Mouse (Mus musculus): ENCODE results near the gene Abcc12.

The Abcc12 gene

GRCm38 (mm10) chr8:86563674-86564073 lies 16.8 kb downstream of the Abcc12 start:
- Histone ChIP-seq H3K27me3 (ENCODE audit: insufficient read depth, low read length) (0 out of 2 replicates have a peak, but pooled peaks cover 6% of the 10 kb centered on the region), H3K4me1 (replicated peaks; ENCODE audit: low read depth, low read length) (peaks cover 30% of the 10 kb centered on the region), H3K9me3 (ENCODE audit: low read length) (peaks cover 13% of the 10 kb centered on the region), H3K4me3 (replicated peaks; ENCODE audit: low read length) (no peak overlapping the region), H3K36me3 (ENCODE audit: insufficient read depth, low read length) (no peaks in the 10 kb centered on the region)
- TF ChIP-seq POU5F1 (IDR thresholded peaks at IDR 0.05; ENCODE audit: borderline replicate concordance, low read length) (no peak), CTCF (conservative IDR thresholded peaks at IDR 0.05; ENCODE audit: low read length) (no peak)

- Histone ChIP-seq H3K9me3 (ENCODE audit: low read length) (peaks cover 7% of the 10 kb centered on the region), H3K4me3 (replicated peaks; ENCODE audit: low read length) (no peak overlapping the region), H3K27me3 (ENCODE audit: insufficient read depth, low read length) (peaks cover 12% of the 10 kb centered on the region; the same call in 1 of the 2 replicates), H3K4me1 (replicated peaks; ENCODE audit: low read depth, low read length) (peaks cover 30% of the 10 kb centered on the region), H3K36me3 (ENCODE audit: insufficient read depth, low read length) (no peaks in the 10 kb centered on the region)
- TF ChIP-seq CTCF (conservative IDR thresholded peaks at IDR 0.05; ENCODE audit: low read length) (no peak), NANOG (IDR thresholded peaks at IDR 0.05; ENCODE audit: borderline replicate concordance, low read length) (no peak), POU5F1 (IDR thresholded peaks at IDR 0.05; ENCODE audit: borderline replicate concordance, low read length) (no peak)
These were observed 18.7 kb downstream of the Abcc12 start for GRCm38 (mm10) chr8:86561737-86562136.

GRCm38 (mm10) chr8:86560688-86561065 lies 19.8 kb downstream of the Abcc12 start:
- H3K27me3 ChIP-seq (ENCODE audit: insufficient read depth, low read length): peaks cover 12% of the 10 kb centered on the region; the same call in 1 of the 2 replicates
- H3K4me1 ChIP-seq (replicated peaks; ENCODE audit: low read depth, low read length): peaks cover 30% of the 10 kb centered on the region
- peak overlapping the region; percentile 13; the same call in 1 of the 2 replicates for H3K4me3 ChIP-seq (replicated peaks; ENCODE audit: low read length)
- H3K9me3 ChIP-seq (ENCODE audit: low read length): no peaks in the 10 kb centered on the region
- TF ChIP-seq NANOG (IDR thresholded peaks at IDR 0.05; ENCODE audit: borderline replicate concordance, low read length) (no peak), POU5F1 (IDR thresholded peaks at IDR 0.05; ENCODE audit: borderline replicate concordance, low read length) (no peak), CTCF (conservative IDR thresholded peaks at IDR 0.05; ENCODE audit: low read length) (no peak)
- no peaks in the 10 kb centered on the region for H3K36me3 ChIP-seq (ENCODE audit: insufficient read depth, low read length)

- Histone ChIP-seq H3K9me3 (ENCODE audit: low read length) (no peaks in the 10 kb centered on the region), H3K4me1 (replicated peaks; ENCODE audit: low read depth, low read length) (peaks cover 30% of the 10 kb centered on the region), H3K36me3 (ENCODE audit: insufficient read depth, low read length) (no peaks in the 10 kb centered on the region), H3K4me3 (replicated peaks; ENCODE audit: low read length) (peak overlapping the region; percentile 13; the same call in 1 of the 2 replicates), H3K27me3 (ENCODE audit: insufficient read depth, low read length) (peaks cover 12% of the 10 kb centered on the region; the same call in 1 of the 2 replicates)
- no peak for TF ChIP-seq POU5F1 (IDR thresholded peaks at IDR 0.05; ENCODE audit: borderline replicate concordance, low read length)
- TF ChIP-seq NANOG (IDR thresholded peaks at IDR 0.05; ENCODE audit: borderline replicate concordance, low read length): no peak
- TF ChIP-seq CTCF (conservative IDR thresholded peaks at IDR 0.05; ENCODE audit: low read length): no peak
These were observed 20.4 kb downstream of the Abcc12 start for GRCm38 (mm10) chr8:86559947-86560687.

GRCm38 (mm10) chr8:86557186-86558045 lies 23.1 kb downstream of the Abcc12 start:
- Histone ChIP-seq H3K27me3 (ENCODE audit: insufficient read depth, low read length) (peaks cover 9% of the 10 kb centered on the region; the same call in 1 of the 2 replicates), H3K4me1 (replicated peaks; ENCODE audit: low read depth, low read length) (peaks cover 29% of the 10 kb centered on the region), H3K4me3 (replicated peaks; ENCODE audit: low read length) (no peak overlapping the region), H3K36me3 (ENCODE audit: insufficient read depth, low read length) (no peaks in the 10 kb centered on the region), H3K9me3 (ENCODE audit: low read length) (no peaks in the 10 kb centered on the region)
- TF ChIP-seq POU5F1 (IDR thresholded peaks at IDR 0.05; ENCODE audit: borderline replicate concordance, low read length) (no peak), NANOG (IDR thresholded peaks at IDR 0.05; ENCODE audit: borderline replicate concordance, low read length) (no peak), CTCF (conservative IDR thresholded peaks at IDR 0.05; ENCODE audit: low read length) (no peak)

GRCm38 (mm10) chr8:86555564-86555963 lies 24.9 kb downstream of the Abcc12 start:
- TF ChIP-seq NANOG (IDR thresholded peaks at IDR 0.05; ENCODE audit: borderline replicate concordance, low read length) (no peak), POU5F1 (IDR thresholded peaks at IDR 0.05; ENCODE audit: borderline replicate concordance, low read length) (no peak), CTCF (conservative IDR thresholded peaks at IDR 0.05; ENCODE audit: low read length) (no peak)
- H3K4me3 ChIP-seq (replicated peaks; ENCODE audit: low read length): no peak overlapping the region
- H3K4me1 ChIP-seq (replicated peaks; ENCODE audit: low read depth, low read length): peaks cover 16% of the 10 kb centered on the region
- no peaks in the 10 kb centered on the region for H3K36me3 ChIP-seq (ENCODE audit: insufficient read depth, low read length)
- no peaks in the 10 kb centered on the region for H3K9me3 ChIP-seq (ENCODE audit: low read length)
- H3K27me3 ChIP-seq (ENCODE audit: insufficient read depth, low read length): peaks cover 12% of the 10 kb centered on the region

GRCm38 (mm10) chr8:86554220-86554891 lies 26.1 kb downstream of the Abcc12 start:
- no peaks in the 10 kb centered on the region for H3K36me3 ChIP-seq (ENCODE audit: insufficient read depth, low read length)
- H3K9me3 ChIP-seq (ENCODE audit: low read length): no peaks in the 10 kb centered on the region
- TF ChIP-seq NANOG (IDR thresholded peaks at IDR 0.05; ENCODE audit: borderline replicate concordance, low read length) (no peak), CTCF (conservative IDR thresholded peaks at IDR 0.05; ENCODE audit: low read length) (no peak), POU5F1 (IDR thresholded peaks at IDR 0.05; ENCODE audit: borderline replicate concordance, low read length) (no peak)
- H3K4me1 ChIP-seq (replicated peaks; ENCODE audit: low read depth, low read length): peaks cover 14% of the 10 kb centered on the region
- peaks cover 14% of the 10 kb centered on the region for H3K27me3 ChIP-seq (ENCODE audit: insufficient read depth, low read length)
- H3K4me3 ChIP-seq (replicated peaks; ENCODE audit: low read length): no peak overlapping the region

GRCm38 (mm10) chr8:86550516-86550915 lies 30.0 kb downstream of the Abcc12 start:
- Histone ChIP-seq H3K27me3 (ENCODE audit: insufficient read depth, low read length) (peaks cover 20% of the 10 kb centered on the region), H3K4me1 (replicated peaks; ENCODE audit: low read depth, low read length) (peaks cover 14% of the 10 kb centered on the region), H3K9me3 (ENCODE audit: low read length) (peaks cover 3% of the 10 kb centered on the region; the same call in 1 of the 2 replicates), H3K36me3 (ENCODE audit: insufficient read depth, low read length) (no peaks in the 10 kb centered on the region), H3K4me3 (replicated peaks; ENCODE audit: low read length) (no peak overlapping the region)
- TF ChIP-seq NANOG (IDR thresholded peaks at IDR 0.05; ENCODE audit: borderline replicate concordance, low read length) (no peak), POU5F1 (IDR thresholded peaks at IDR 0.05; ENCODE audit: borderline replicate concordance, low read length) (no peak), CTCF (conservative IDR thresholded peaks at IDR 0.05; ENCODE audit: low read length) (no peak)
